In the genomic region with DNA sequence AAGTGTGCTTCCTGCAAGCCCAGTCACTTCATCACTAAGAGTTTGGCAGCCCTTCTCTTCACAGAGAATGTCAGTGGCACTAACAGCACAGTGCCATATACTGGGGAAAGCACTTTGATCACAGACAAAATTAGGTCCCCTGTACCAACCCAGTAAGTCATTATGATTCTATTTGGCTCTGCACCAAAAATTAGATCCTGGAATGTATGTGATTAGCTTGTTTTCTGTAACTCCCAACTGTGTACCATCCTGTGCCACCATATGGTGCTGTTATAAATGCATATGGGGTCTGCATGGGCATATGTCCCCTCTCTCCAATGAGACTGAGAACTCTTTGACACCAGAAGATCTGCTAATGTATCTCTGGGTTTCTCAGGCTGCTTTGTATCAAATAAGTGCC, we compare ENCODE assay signal across 22 mouse cellular contexts.
DNase-seq lines count a peak whose midpoint lies in the region; ATAC-seq lines count a peak whose summit lies in the region.
"Had no signal": no experiment of that assay in that cellular context is flagged by ENCODE, and none has a peak within 500 bp of the region (broad histone marks: within the 10 kb centered on the region; RNA-seq: fewer than 3 reads in every experiment).

No protein-coding gene starts in this region.

- H3K4me2 ChIP-seq in hindbrain, embryonic 14.5 days (replicated peaks), result no peak overlapping the region
- H3K4me2 ChIP-seq in hindbrain, embryonic 12.5 days (replicated peaks), result no peak overlapping the region
- no peak overlapping the region for H3K4me2 ChIP-seq in midbrain, embryonic 13.5 days (replicated peaks)
- H3K4me2 ChIP-seq in midbrain, embryonic 15.5 days, result no peak overlapping the region
- H3K4me2 ChIP-seq in hindbrain, embryonic 16.5 days (ENCODE audit: low read length), result no peak overlapping the region
- H3K4me2 ChIP-seq: heart, embryonic 12.5 days; intestine, embryonic 15.5 days; kidney, embryonic 15.5 days; stomach, embryonic 15.5 days had no signal

- no peak overlapping the region for H3K9ac ChIP-seq in hindbrain, embryonic 14.5 days
- no peak overlapping the region for H3K9ac ChIP-seq in hindbrain, embryonic 12.5 days
- no peak overlapping the region for H3K9ac ChIP-seq in midbrain, embryonic 13.5 days (replicated peaks)
- H3K9ac ChIP-seq in midbrain, embryonic 15.5 days, result no peak overlapping the region
- no peak overlapping the region for H3K9ac ChIP-seq in hindbrain, embryonic 16.5 days (ENCODE audit: low read depth, low read length)
- H3K9ac ChIP-seq: heart, embryonic 12.5 days; intestine, embryonic 15.5 days; kidney, embryonic 15.5 days; stomach, embryonic 15.5 days had no signal

- H3K4me1 ChIP-seq in hindbrain, embryonic 14.5 days (replicated peaks; ENCODE audit: control insufficient read depth, insufficient read depth, low read length), result no peaks in the 10 kb centered on the region
- no peaks in the 10 kb centered on the region for H3K4me1 ChIP-seq in hindbrain, embryonic 12.5 days
- H3K4me1 ChIP-seq in midbrain, embryonic 13.5 days (replicated peaks), result no peaks in the 10 kb centered on the region
- no peaks in the 10 kb centered on the region for H3K4me1 ChIP-seq in midbrain, embryonic 15.5 days
- H3K4me1 ChIP-seq in hindbrain, embryonic 16.5 days (ENCODE audit: control insufficient read depth, insufficient read depth, low read depth, low read length), result no peaks in the 10 kb centered on the region
- H3K4me1 ChIP-seq: intestine, embryonic 15.5 days; megakaryocyte, embryonic 14.5 days; stomach, embryonic 15.5 days had no signal

- H3K36me3 ChIP-seq in hindbrain, embryonic 14.5 days (replicated peaks; ENCODE audit: control insufficient read depth, insufficient read depth), result peaks cover 30% of the 10 kb centered on the region
- peaks cover 25% of the 10 kb centered on the region for H3K36me3 ChIP-seq in hindbrain, embryonic 12.5 days
- peaks cover 35% of the 10 kb centered on the region for H3K36me3 ChIP-seq in midbrain, embryonic 13.5 days
- H3K36me3 ChIP-seq in midbrain, embryonic 15.5 days (replicated peaks), result peaks cover 6% of the 10 kb centered on the region; the same call in 1 of the 2 replicates
- peaks cover 9% of the 10 kb centered on the region for H3K36me3 ChIP-seq in hindbrain, embryonic 16.5 days (ENCODE audit: control insufficient read depth, insufficient read depth, low read length)
- H3K36me3 ChIP-seq: heart, embryonic 12.5 days; intestine, embryonic 15.5 days; kidney, embryonic 15.5 days; stomach, embryonic 15.5 days had no signal

- H3K4me3 ChIP-seq in hindbrain, embryonic 14.5 days (replicated peaks; ENCODE audit: low read length), result no peak overlapping the region
- H3K4me3 ChIP-seq in hindbrain, embryonic 12.5 days, result no peak overlapping the region
- no peak overlapping the region for H3K4me3 ChIP-seq in midbrain, embryonic 13.5 days (replicated peaks)
- no peak overlapping the region for H3K4me3 ChIP-seq in midbrain, embryonic 15.5 days
- H3K4me3 ChIP-seq in hindbrain, embryonic 16.5 days (ENCODE audit: low read length), result no peak overlapping the region
- H3K4me3 ChIP-seq: embryonic facial prominence, embryonic 10.5 days; gastrocnemius, adult 2 months; heart, embryonic 12.5 days; intestine, embryonic 15.5 days; kidney, embryonic 15.5 days; megakaryocyte, embryonic 14.5 days; myocyte; stomach, embryonic 15.5 days had no signal

- ATAC-seq in cerebellum, adult (ENCODE audit: insufficient number of reproducible peaks, low FRiP score, low TSS enrichment), result peak; percentile 63
- ATAC-seq in hindbrain, embryonic 14.5 days (ENCODE audit: low FRiP score), result peak; percentile 62
- no peak for ATAC-seq in hindbrain, embryonic 12.5 days (ENCODE audit: low FRiP score)
- ATAC-seq in midbrain, embryonic 13.5 days, result peak; percentile 38; the same call in 1 of the 2 replicates
- no peak; the same call in 1 of the 2 replicates for ATAC-seq in midbrain, embryonic 15.5 days (replicated peaks)
- ATAC-seq in hindbrain, embryonic 16.5 days, result peak; percentile 72
- no peak for ATAC-seq in megakaryocyte progenitor cell, adult 5-6 weeks (replicated peaks; ENCODE audit: poor library complexity)
- ATAC-seq: intestine, embryonic 15.5 days had no signal

- no peaks in the 10 kb centered on the region for H3K27me3 ChIP-seq in hindbrain, embryonic 14.5 days (ENCODE audit: control insufficient read depth, insufficient read depth, low read length)
- no peaks in the 10 kb centered on the region for H3K27me3 ChIP-seq in hindbrain, embryonic 12.5 days
- H3K27me3 ChIP-seq in midbrain, embryonic 13.5 days, result no peaks in the 10 kb centered on the region
- no peaks in the 10 kb centered on the region for H3K27me3 ChIP-seq in midbrain, embryonic 15.5 days (replicated peaks)
- no peaks in the 10 kb centered on the region for H3K27me3 ChIP-seq in hindbrain, embryonic 16.5 days (replicated peaks; ENCODE audit: control insufficient read depth, insufficient read depth, low read length)
- H3K27me3 ChIP-seq: heart, embryonic 12.5 days; intestine, embryonic 15.5 days; kidney, embryonic 15.5 days; megakaryocyte, embryonic 14.5 days; stomach, embryonic 15.5 days had no signal

- no peak overlapping the region for H3K27ac ChIP-seq in hindbrain, embryonic 14.5 days
- H3K27ac ChIP-seq in hindbrain, embryonic 12.5 days, result no peak overlapping the region
- no peak overlapping the region for H3K27ac ChIP-seq in midbrain, embryonic 13.5 days
- no peak overlapping the region for H3K27ac ChIP-seq in midbrain, embryonic 15.5 days
- H3K27ac ChIP-seq in hindbrain, embryonic 16.5 days (ENCODE audit: low read depth, low read length), result no peak overlapping the region
- H3K27ac ChIP-seq: embryonic facial prominence, embryonic 10.5 days; gastrocnemius, adult 2 months; intestine, embryonic 15.5 days; kidney, embryonic 15.5 days; stomach, embryonic 15.5 days had no signal

- DNase-seq in cerebellum, postnatal 25 days, result no peak
- DNase-seq in hindbrain, embryonic 14.5 days (ENCODE audit: low spot score), result peak; percentile 54
- DNase-seq: adrenal gland, adult 2 months; gastrocnemius, adult 2 months; heart, postnatal 14 days; liver; lung, postnatal 10 days; retina, postnatal 1 day; thymus, adult 18-20 months had no signal

- H3K9me3 ChIP-seq in hindbrain, embryonic 14.5 days (ENCODE audit: control insufficient read depth, low read length), result no peaks in the 10 kb centered on the region
- H3K9me3 ChIP-seq in hindbrain, embryonic 12.5 days (replicated peaks), result no peaks in the 10 kb centered on the region
- H3K9me3 ChIP-seq in midbrain, embryonic 13.5 days, result no peaks in the 10 kb centered on the region
- no peaks in the 10 kb centered on the region for H3K9me3 ChIP-seq in midbrain, embryonic 15.5 days
- H3K9me3 ChIP-seq in hindbrain, embryonic 16.5 days (ENCODE audit: control insufficient read depth, low read length), result no peaks in the 10 kb centered on the region
- H3K9me3 ChIP-seq: embryonic facial prominence, embryonic 10.5 days; heart, embryonic 12.5 days; intestine, embryonic 15.5 days; kidney, embryonic 15.5 days; megakaryocyte, embryonic 14.5 days; stomach, embryonic 15.5 days had no signal

Comparison
In these comparisons a context has a peak if more than half of its experiments do, and no peak if none do; other contexts are left out.
1. ATAC-seq: peak in cerebellum, adult (single experiment), hindbrain, embryonic 14.5 days (single experiment), midbrain, embryonic 13.5 days (single experiment) and hindbrain, embryonic 16.5 days (single experiment); none in hindbrain, embryonic 12.5 days (single experiment), midbrain, embryonic 15.5 days (single experiment) and megakaryocyte progenitor cell, adult 5-6 weeks (single experiment).